Mouse (Mus musculus) stomach, postnatal 0 days (tissue): ENCODE measurements around the gene Prr13.

Experiments
- CTCF ChIP-seq: IDR thresholded peaks from 2 replicates; pipeline ENCODE4 v1.5.1; 2016; ENCODE audit warnings: antibody characterized with exemption, low read depth, mild to moderate bottlenecking, moderate library complexity
- EP300 ChIP-seq: optimal IDR thresholded peaks from 2 replicates; pipeline ENCODE3; 2016; ENCODE audit warnings: antibody characterized with exemption

DNA sequence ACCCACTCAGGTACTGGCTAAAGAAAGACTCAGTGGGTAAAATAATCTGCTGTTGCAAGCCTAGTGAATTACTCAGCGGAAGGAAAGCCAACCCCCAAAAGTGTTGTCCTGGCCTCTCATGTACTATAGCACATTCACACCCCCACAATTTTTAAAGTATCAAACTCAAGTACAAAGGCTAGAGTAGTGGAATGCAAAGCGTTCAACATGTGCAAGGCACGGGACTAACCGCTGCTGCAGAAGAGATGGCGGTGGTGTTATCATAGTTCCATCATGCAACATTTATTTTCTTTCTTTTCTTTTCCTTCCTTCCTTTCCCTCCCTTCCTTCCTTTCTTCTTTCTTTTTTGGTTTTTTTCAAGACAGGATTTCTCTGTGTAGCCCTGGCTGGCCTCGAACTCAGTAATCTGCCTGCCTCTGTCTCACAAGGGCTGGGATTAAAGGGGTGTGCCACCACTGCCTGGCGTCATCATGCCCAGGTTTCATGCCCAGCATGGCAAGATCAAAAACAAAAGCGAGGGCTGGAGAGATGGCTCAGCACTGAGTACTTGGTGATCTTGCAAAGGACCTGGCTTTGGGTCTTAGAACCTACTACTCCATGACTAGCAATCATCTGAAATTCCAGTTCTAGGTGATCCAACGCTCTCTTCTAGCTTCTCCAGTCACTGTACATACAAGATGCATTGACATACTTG lies 47.1 kb downstream of the Prr13 start:
- no peak for TF ChIP-seq CTCF
- TF ChIP-seq EP300 = no peak
